In the genomic region with DNA sequence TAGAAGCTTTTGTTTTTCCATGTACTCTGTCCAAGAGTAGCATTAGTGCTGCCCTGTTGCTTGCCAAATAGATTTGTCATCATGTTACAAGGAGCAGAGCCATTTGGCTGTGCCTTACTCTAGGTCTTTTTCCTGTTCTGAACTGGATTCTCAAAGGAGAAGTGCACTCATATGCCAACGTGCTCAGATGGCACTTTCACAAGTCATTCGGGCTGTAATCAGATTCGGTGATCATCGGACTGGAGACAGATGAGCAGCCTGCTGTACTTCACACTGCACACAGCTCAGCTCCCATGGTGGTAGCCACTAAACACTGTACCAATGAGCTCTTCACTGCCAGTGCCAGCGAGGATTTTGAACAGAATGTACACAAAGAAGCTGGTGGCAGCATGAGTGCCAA, we compare ENCODE assay signal across 14 mouse cellular contexts.
DNase-seq lines count a peak whose midpoint lies in the region; ATAC-seq lines count a peak whose summit lies in the region.
"Had no signal": no experiment of that assay in that cellular context is flagged by ENCODE, and none has a peak within 500 bp of the region (broad histone marks: within the 10 kb centered on the region; RNA-seq: fewer than 3 reads in every experiment).

No protein-coding gene starts in this region.

- H3K4me2 ChIP-seq in heart, embryonic 12.5 days, result no peak overlapping the region
- H3K4me2 ChIP-seq in neural tube, embryonic 14.5 days (ENCODE audit: low read depth, low read length), result no peak overlapping the region
- H3K4me2 ChIP-seq: embryonic facial prominence, embryonic 15.5 days; heart, embryonic 13.5 days had no signal

- no peak overlapping the region for H3K27ac ChIP-seq in heart, embryonic 12.5 days (ENCODE audit: poor library complexity, severe bottlenecking)
- no peak overlapping the region for H3K27ac ChIP-seq in neural tube, embryonic 14.5 days (ENCODE audit: low read depth, low read length)
- H3K27ac ChIP-seq: embryonic facial prominence, embryonic 15.5 days; heart, embryonic 13.5 days had no signal

- WGBS in heart, embryonic 12.5 days, result 73% methylated on average over 5 of the region's 5 CpGs
- 71% methylated on average over 5 of the region's 5 CpGs for WGBS in neural tube, embryonic 14.5 days

- no peaks in the 10 kb centered on the region for H3K27me3 ChIP-seq in heart, embryonic 12.5 days (replicated peaks)
- H3K27me3 ChIP-seq in neural tube, embryonic 14.5 days (ENCODE audit: control insufficient read depth, insufficient read depth, low read length), result no peaks in the 10 kb centered on the region
- H3K27me3 ChIP-seq: embryonic facial prominence, embryonic 15.5 days; heart, embryonic 13.5 days had no signal

- no peaks in the 10 kb centered on the region for H3K36me3 ChIP-seq in heart, embryonic 12.5 days
- no peaks in the 10 kb centered on the region for H3K36me3 ChIP-seq in neural tube, embryonic 14.5 days (ENCODE audit: control insufficient read depth, insufficient read depth, low read length)
- H3K36me3 ChIP-seq: embryonic facial prominence, embryonic 15.5 days; heart, embryonic 13.5 days had no signal

- ATAC-seq in heart, embryonic 12.5 days (ENCODE audit: insufficient number of reproducible peaks, low FRiP score), result no peak
- ATAC-seq in neural tube, embryonic 14.5 days (ENCODE audit: low read depth), result peak; percentile 87

- H3K4me3 ChIP-seq in heart, embryonic 12.5 days, result no peak overlapping the region
- no peak overlapping the region for H3K4me3 ChIP-seq in neural tube, embryonic 14.5 days (ENCODE audit: low read depth, low read length)
- H3K4me3 ChIP-seq: embryonic facial prominence, embryonic 15.5 days; heart, embryonic 13.5 days; myocyte had no signal

- H3K9me3 ChIP-seq in heart, embryonic 12.5 days (replicated peaks), result no peaks in the 10 kb centered on the region
- no peaks in the 10 kb centered on the region for H3K9me3 ChIP-seq in neural tube, embryonic 14.5 days (ENCODE audit: control insufficient read depth, low read length)
- H3K9me3 ChIP-seq: embryonic facial prominence, embryonic 15.5 days had no signal

- H3K4me1 ChIP-seq in heart, embryonic 12.5 days (replicated peaks), result no peaks in the 10 kb centered on the region
- H3K4me1 ChIP-seq in neural tube, embryonic 14.5 days (ENCODE audit: control insufficient read depth, insufficient read depth, low read length), result no peaks in the 10 kb centered on the region
- H3K4me1 ChIP-seq: embryonic facial prominence, embryonic 15.5 days; heart, embryonic 13.5 days had no signal

- H3K9ac ChIP-seq in heart, embryonic 12.5 days, result no peak overlapping the region
- H3K9ac ChIP-seq in neural tube, embryonic 14.5 days (replicated peaks; ENCODE audit: low read depth, low read length), result no peak overlapping the region
- H3K9ac ChIP-seq: embryonic facial prominence, embryonic 15.5 days; heart, embryonic 13.5 days had no signal

- peak; percentile 20 to 33 for DNase-seq in heart, adult 18-20 months
- DNase-seq in neural tube, embryonic 10.5 days (ENCODE audit: extremely low spot score, low spot score), result no peak
- DNase-seq in cerebellum, postnatal 36 days, result peak; percentile 7 to 34
- peak; percentile 59 for DNase-seq in skeletal muscle tissue, adult 2 months (ENCODE audit: low read depth, low spot score)
- no peak for DNase-seq in urinary bladder, postnatal 4 days (ENCODE audit: low spot score in 2 of 2)
- DNase-seq: kidney, adult 11 months; layer of hippocampus, adult 9-11 months; lung, postnatal 14 days; right cerebral cortex, postnatal 4 days had no signal

Comparison
In these comparisons a context has a peak if more than half of its experiments do, and no peak if none do; other contexts are left out.
1. DNase-seq: peak in heart, adult 18-20 months (2 of 2), cerebellum, postnatal 36 days (2 of 2) and skeletal muscle tissue, adult 2 months (single experiment); none in neural tube, embryonic 10.5 days (single experiment) and urinary bladder, postnatal 4 days (0 of 2).